Mouse (Mus musculus) MEL (cell line): Measurements from ENCODE around the gene Nsrp1. TPM values are rescaled to one million over a fixed set of nuclear protein-coding genes. Genes with fewer than 3 reads are reported as not detected.

Experiments
- DNase-seq: peaks from one replicate; pipeline ENCODE4 v3.0.0; 2011; ENCODE audit warnings: low read depth, low spot score
- H3K27ac ChIP-seq: 2 replicates; pipeline ENCODE4 v1.5.1; 2012; ENCODE audit warnings: low read depth, mild to moderate bottlenecking, control low read depth, low read length, moderate library complexity; ENCODE audit not compliant: control insufficient read depth
- H3K27me3 ChIP-seq, 2 experiments: fragments of 150-350 bp in 1 of 2; sonication (generic) in 1 of 2; 2 replicates each; pipeline ENCODE4 v1.6.1; 2012; ENCODE audit warnings: low read length in 2 of 2, mild to moderate bottlenecking in 2 of 2, improper control_type of control experiment in 1 of 2, moderate library complexity in 1 of 2; ENCODE audit not compliant: insufficient read depth in 2 of 2, control insufficient read depth in 1 of 2
- H3K36me3 ChIP-seq, 2 experiments: 2 replicates each; pipeline ENCODE4 v1.6.1; 2012 to 2014; ENCODE audit warnings: low read length in 2 of 2, improper control_type of control experiment in 1 of 2, inconsistent platforms in 1 of 2, mild to moderate bottlenecking in 1 of 2; ENCODE audit not compliant: insufficient read depth in 2 of 2, control insufficient read depth in 1 of 2
- H3K4me1 ChIP-seq, 2 experiments: fragments of 150-350 bp in 1 of 2; sonication (generic) in 1 of 2; 2 replicates each; pipeline ENCODE4 v1.6.1; 2012; ENCODE audit warnings: low read length in 2 of 2, improper control_type of control experiment in 1 of 2, mild to moderate bottlenecking in 1 of 2; ENCODE audit not compliant: insufficient read depth in 2 of 2, control insufficient read depth in 1 of 2
- H3K4me3 ChIP-seq, 2 experiments: fragments of 150-350 bp in 1 of 2; sonication (generic) in 1 of 2; 2 replicates each; pipeline ENCODE4 v1.5.1; 2012; ENCODE audit warnings: low read depth in 2 of 2, low read length in 2 of 2, mild to moderate bottlenecking in 2 of 2, moderate library complexity in 2 of 2, control low read depth in 1 of 2, improper control_type of control experiment in 1 of 2; ENCODE audit not compliant: control insufficient read depth in 1 of 2, insufficient read depth in 1 of 2
- H3K79me2 ChIP-seq: 2 replicates; pipeline ENCODE4 v1.6.1; 2012; ENCODE audit warnings: mild to moderate bottlenecking, low read length, moderate library complexity; ENCODE audit not compliant: control insufficient read depth, poor library complexity, insufficient read depth
- H3K9ac ChIP-seq: 2 replicates; pipeline ENCODE4 v1.6.1; 2012; ENCODE audit warnings: low read depth, mild to moderate bottlenecking, control low read depth, low read length, moderate library complexity; ENCODE audit not compliant: control insufficient read depth, poor library complexity, severe bottlenecking
- H3K9me3 ChIP-seq: fragments of 150-350 bp; sonication (generic); replicated peaks from 2 replicates; pipeline ENCODE4 v1.6.1; 2012; ENCODE audit warnings: mild to moderate bottlenecking, low read length, improper control_type of control experiment, moderate library complexity; ENCODE audit not compliant: insufficient read depth
- CHD1 ChIP-seq: IDR thresholded peaks from 2 replicates; pipeline ENCODE4 v1.6.1; 2012; ENCODE audit warnings: low read depth, mild to moderate bottlenecking, inconsistent platforms, low read length, improper control_type of control experiment
- CHD2 ChIP-seq: IDR thresholded peaks from 2 replicates; pipeline ENCODE4 v1.6.1; 2011; ENCODE audit warnings: low read length, improper control_type of control experiment
- CTCF ChIP-seq, 3 experiments: IDR thresholded peaks in 2 of 3; conservative IDR thresholded peaks in 1 of 3; 2 replicates each; pipeline ENCODE4 v1.5.1; 2011 to 2012; ENCODE audit warnings: low read length in 3 of 3, low read depth in 2 of 3, mild to moderate bottlenecking in 2 of 3, improper control_type of control experiment in 1 of 3, inconsistent platforms in 1 of 3, mixed read lengths in 1 of 3, moderate library complexity in 1 of 3; ENCODE audit not compliant: control insufficient read depth in 1 of 3, insufficient read depth in 1 of 3, poor library complexity in 1 of 3, severe bottlenecking in 1 of 3
- E2F4 ChIP-seq: IDR thresholded peaks from 2 replicates; pipeline ENCODE4 v1.6.1; 2011; ENCODE audit warnings: low read depth, low read length, improper control_type of control experiment, borderline replicate concordance
- ELF1 ChIP-seq: IDR thresholded peaks from 2 replicates; pipeline ENCODE4 v1.6.1; 2014; ENCODE audit warnings: low read depth, mild to moderate bottlenecking, inconsistent platforms, low read length, improper control_type of control experiment, moderate library complexity
- ETS1 ChIP-seq: IDR thresholded peaks from 2 replicates; pipeline ENCODE4 v1.6.1; 2012; ENCODE audit warnings: low read depth, mild to moderate bottlenecking, inconsistent platforms, low read length, improper control_type of control experiment, moderate library complexity
- GATA1 ChIP-seq: IDR thresholded peaks from 2 replicates; pipeline ENCODE4 v1.6.1; 2011; ENCODE audit warnings: low read depth, low read length, improper control_type of control experiment
- HCFC1 ChIP-seq: IDR thresholded peaks from 2 replicates; pipeline ENCODE4 v1.6.1; 2012; ENCODE audit warnings: low read depth, mild to moderate bottlenecking, inconsistent platforms, low read length, improper control_type of control experiment, moderate library complexity
- JUND ChIP-seq: IDR thresholded peaks from 2 replicates; pipeline ENCODE4 v1.6.1; 2011; ENCODE audit warnings: low read depth, mild to moderate bottlenecking, improper control_type of control experiment, low read length
- KAT2A ChIP-seq: conservative IDR thresholded peaks from 2 replicates; pipeline ENCODE4 v1.6.1; 2012; ENCODE audit warnings: low read depth, low read length, improper control_type of control experiment, inconsistent platforms
- MAFK ChIP-seq: IDR thresholded peaks from 2 replicates; pipeline ENCODE4 v1.6.1; 2011; ENCODE audit warnings: low read depth, mild to moderate bottlenecking, low read length, improper control_type of control experiment, borderline replicate concordance
- MAX ChIP-seq: IDR thresholded peaks from 2 replicates; pipeline ENCODE4 v1.6.1; 2011; ENCODE audit warnings: low read length, improper control_type of control experiment
- MAZ ChIP-seq: IDR thresholded peaks from 2 replicates; pipeline ENCODE4 v1.6.1; 2012; ENCODE audit warnings: low read depth, mild to moderate bottlenecking, inconsistent platforms, low read length, improper control_type of control experiment
- MEF2A ChIP-seq: IDR thresholded peaks from 2 replicates; pipeline ENCODE4 v1.6.1; 2014; ENCODE audit warnings: low read depth, mild to moderate bottlenecking, inconsistent platforms, low read length, improper control_type of control experiment; ENCODE audit not compliant: poor library complexity, insufficient replicate concordance, severe bottlenecking; ENCODE audit errors: extremely low read depth
- MXI1 ChIP-seq: IDR thresholded peaks from 2 replicates; pipeline ENCODE4 v1.6.1; 2011; ENCODE audit warnings: mild to moderate bottlenecking, low read depth, low read length, improper control_type of control experiment
- MYC ChIP-seq: IDR thresholded peaks from 2 replicates; pipeline ENCODE4 v1.6.1; 2011; ENCODE audit warnings: low read depth, mild to moderate bottlenecking, low read length, improper control_type of control experiment, moderate library complexity
- NELFE ChIP-seq: IDR thresholded peaks from 2 replicates; pipeline ENCODE4 v1.6.1; 2011; ENCODE audit warnings: low read depth, low read length, improper control_type of control experiment
- NRF1 ChIP-seq: IDR thresholded peaks from 2 replicates; pipeline ENCODE4 v1.6.1; 2014; ENCODE audit warnings: low read depth, mild to moderate bottlenecking, inconsistent platforms, low read length, improper control_type of control experiment, moderate library complexity; ENCODE audit not compliant: poor library complexity, insufficient read depth, severe bottlenecking
- POLR2A ChIP-seq, 2 experiments: IDR thresholded peaks; 2 replicates each; pipeline ENCODE4 v1.6.1; 2011 to 2012; ENCODE audit warnings: low read length in 2 of 2, mild to moderate bottlenecking in 2 of 2, control low read depth in 1 of 2, improper control_type of control experiment in 1 of 2, low read depth in 1 of 2, moderate library complexity in 1 of 2; ENCODE audit not compliant: control insufficient read depth in 1 of 2, insufficient read depth in 1 of 2, poor library complexity in 1 of 2
- POLR2AphosphoS2 ChIP-seq: IDR thresholded peaks from 2 replicates; pipeline ENCODE4 v1.6.1; 2011; ENCODE audit warnings: low read length, improper control_type of control experiment
- POLR2AphosphoS5 ChIP-seq: IDR thresholded peaks from 2 replicates; pipeline ENCODE4 v1.6.1; 2012; ENCODE audit warnings: low read depth, borderline replicate concordance, mild to moderate bottlenecking, inconsistent platforms, low read length, moderate library complexity, mixed read lengths
- RAD21 ChIP-seq: IDR thresholded peaks from 2 replicates; pipeline ENCODE4 v1.6.1; 2011; ENCODE audit warnings: mild to moderate bottlenecking, low read depth, low read length, improper control_type of control experiment
- RCOR1 ChIP-seq: IDR thresholded peaks from 2 replicates; pipeline ENCODE4 v1.6.1; 2012; ENCODE audit warnings: low read depth, mild to moderate bottlenecking, inconsistent platforms, low read length, improper control_type of control experiment
- SIN3A ChIP-seq: IDR thresholded peaks from 2 replicates; pipeline ENCODE4 v1.6.1; 2012; ENCODE audit warnings: low read length, improper control_type of control experiment, inconsistent platforms
- SMC3 ChIP-seq: IDR thresholded peaks from 2 replicates; pipeline ENCODE4 v1.6.1; 2011; ENCODE audit warnings: low read depth, low read length, improper control_type of control experiment
- TAL1 ChIP-seq: IDR thresholded peaks from 2 replicates; pipeline ENCODE4 v1.6.1; 2012; ENCODE audit warnings: mild to moderate bottlenecking, inconsistent platforms, low read length, moderate library complexity, mixed read lengths
- TCF12 ChIP-seq: IDR thresholded peaks from 2 replicates; pipeline ENCODE4 v1.6.1; 2014; ENCODE audit warnings: low read depth, mild to moderate bottlenecking, inconsistent platforms, low read length, improper control_type of control experiment, moderate library complexity
- UBTF ChIP-seq: IDR thresholded peaks from 2 replicates; pipeline ENCODE4 v1.6.1; 2012; ENCODE audit warnings: low read depth, mild to moderate bottlenecking, inconsistent platforms, low read length, improper control_type of control experiment, moderate library complexity, borderline replicate concordance; ENCODE audit not compliant: insufficient read depth
- USF1 ChIP-seq: IDR thresholded peaks from 2 replicates; pipeline ENCODE4 v1.6.1; 2014; ENCODE audit warnings: low read depth, mild to moderate bottlenecking, inconsistent platforms, low read length, improper control_type of control experiment, moderate library complexity
- USF2 ChIP-seq, 2 experiments: IDR thresholded peaks; 2 replicates each; pipeline ENCODE4 v1.6.1; 2011 to 2012; ENCODE audit warnings: improper control_type of control experiment in 2 of 2, low read length in 2 of 2, borderline replicate concordance in 1 of 2, inconsistent platforms in 1 of 2, low read depth in 1 of 2, mild to moderate bottlenecking in 1 of 2; ENCODE audit not compliant: insufficient read depth in 1 of 2
- ZC3H11A ChIP-seq: IDR thresholded peaks from 2 replicates; pipeline ENCODE4 v1.6.1; 2012; ENCODE audit warnings: low read depth, mild to moderate bottlenecking, inconsistent platforms, low read length, improper control_type of control experiment
- ZKSCAN1 ChIP-seq: IDR thresholded peaks from 2 replicates; pipeline ENCODE4 v1.6.1; 2012; ENCODE audit warnings: low read depth, mild to moderate bottlenecking, inconsistent platforms, low read length, improper control_type of control experiment, moderate library complexity
- ZMIZ1 ChIP-seq: IDR thresholded peaks from 2 replicates; pipeline ENCODE4 v1.6.1; 2012; ENCODE audit warnings: low read depth, mild to moderate bottlenecking, inconsistent platforms, low read length, improper control_type of control experiment, moderate library complexity
- ZNF384 ChIP-seq: IDR thresholded peaks from 2 replicates; pipeline ENCODE4 v1.6.1; 2012; ENCODE audit warnings: low read depth, mild to moderate bottlenecking, inconsistent platforms, low read length, improper control_type of control experiment
- polyA plus RNA-seq, 2 experiments: library from polyadenylated mRNA; stranded (reverse) in 1 of 2; unstranded in 1 of 2; fragments of >175 nt in 1 of 2; fragments of >200 nt in 1 of 2; gene quantifications; 2 replicates each; pipeline versions ENCODE4 v1.2.1 to v1.2.4; 2012; ENCODE audit warnings: low replicate concordance in 2 of 2, low read depth in 1 of 2; ENCODE audit not compliant: insufficient read length in 2 of 2, insufficient read depth in 1 of 2, missing spikeins in 1 of 2
- total RNA-seq: library from RNA; depleted of rRNA; stranded (reverse); fragments of 300-350 nt; gene quantifications from 2 replicates; pipeline ENCODE4 v1.2.3, GENCODE M21; 2012

Gene Nsrp1
- total and polyA plus RNA-seq, 3 experiments, result 21.0 to 140 (median 21.6) TPM

DNA sequence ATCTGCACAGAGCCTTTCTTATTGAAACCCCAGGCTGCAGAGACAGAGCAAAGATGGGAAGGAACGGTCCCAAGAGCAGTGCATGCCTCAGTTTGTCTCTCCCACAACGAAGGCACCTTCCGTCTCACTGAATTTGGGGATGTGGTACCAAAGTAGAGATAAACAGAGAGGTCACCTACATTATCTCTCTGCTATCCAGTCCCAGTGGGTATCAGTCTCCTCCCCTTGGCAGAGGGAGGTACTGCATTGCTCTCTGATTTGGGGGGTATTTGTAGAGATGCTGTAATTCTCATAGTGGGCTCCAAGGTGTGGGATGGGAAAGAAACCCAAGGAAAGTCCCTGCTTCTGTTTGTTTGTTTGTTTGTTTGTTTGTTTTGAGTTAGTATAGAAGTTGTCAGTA lies 51.7 kb downstream of the Nsrp1 start:
- peak; percentile 61 for TF ChIP-seq RAD21
- no peak for TF ChIP-seq ZNF384
- no peak for TF ChIP-seq TAL1
- TF ChIP-seq MXI1, result no peak
- no peak for TF ChIP-seq ZMIZ1
- no peak for TF ChIP-seq NELFE
- no peak for TF ChIP-seq MAZ
- no peak for TF ChIP-seq MAFK
- no peak for TF ChIP-seq JUND
- TF ChIP-seq USF1, result no peak
- no peak for TF ChIP-seq POLR2AphosphoS5
- TF ChIP-seq SMC3, result peak; percentile 61
- no peak for TF ChIP-seq E2F4
- TF ChIP-seq ZC3H11A, result peak; percentile 19; the same call in 1 of the 2 replicates
- no peak for TF ChIP-seq SIN3A
- no peak for TF ChIP-seq MYC
- no peak for TF ChIP-seq MEF2A
- no peak for TF ChIP-seq UBTF
- TF ChIP-seq POLR2AphosphoS2, result no peak
- TF ChIP-seq POLR2A (IDR thresholded peaks at IDR 0.05; ENCODE audit: control insufficient read depth in 1 of 2, insufficient read depth in 1 of 2, low read depth in 1 of 2, low read length in 2 of 2, poor library complexity in 1 of 2), result no peak
- no peak for TF ChIP-seq ETS1
- no peak for TF ChIP-seq ELF1
- TF ChIP-seq KAT2A, result no peak
- no peak for TF ChIP-seq GATA1
- no peak for TF ChIP-seq TCF12
- TF ChIP-seq HCFC1, result no peak
- TF ChIP-seq USF2 (IDR thresholded peaks at IDR 0.05; ENCODE audit: borderline replicate concordance in 1 of 2, insufficient read depth in 1 of 2, low read depth in 1 of 2, low read length in 2 of 2), result no peak
- peak; percentile 21 to 59 (median 45) for TF ChIP-seq CTCF (IDR thresholded peaks at IDR 0.05 in 2 of 3, conservative IDR thresholded peaks at IDR 0.05 in 1 of 3; ENCODE audit: control insufficient read depth in 1 of 3, insufficient read depth in 1 of 3, low read depth in 2 of 3, low read length in 3 of 3, poor library complexity in 1 of 3, severe bottlenecking in 1 of 3)
- no peak for TF ChIP-seq CHD2
- no peak for TF ChIP-seq CHD1
- TF ChIP-seq MAX, result no peak
- no peak for TF ChIP-seq ZKSCAN1
- no peak for TF ChIP-seq NRF1
- TF ChIP-seq RCOR1, result no peak
- Histone ChIP-seq H3K4me3 (no peak overlapping the region), H3K4me1 (no peaks in the 10 kb centered on the region), H3K27ac (no peak overlapping the region), H3K27me3 (peaks cover 2 to 5% of the 10 kb centered on the region in 2 experiments; a peak in 3 of 4 replicates), H3K9ac (no peak overlapping the region), H3K36me3 (no peaks in the 10 kb centered on the region), H3K9me3 (no peaks in the 10 kb centered on the region), H3K79me2 (no peaks in the 10 kb centered on the region)
- DNase-seq, result peak; percentile 23
